12 mouse cellular contexts compared by ENCODE assay signal in the genomic region with DNA sequence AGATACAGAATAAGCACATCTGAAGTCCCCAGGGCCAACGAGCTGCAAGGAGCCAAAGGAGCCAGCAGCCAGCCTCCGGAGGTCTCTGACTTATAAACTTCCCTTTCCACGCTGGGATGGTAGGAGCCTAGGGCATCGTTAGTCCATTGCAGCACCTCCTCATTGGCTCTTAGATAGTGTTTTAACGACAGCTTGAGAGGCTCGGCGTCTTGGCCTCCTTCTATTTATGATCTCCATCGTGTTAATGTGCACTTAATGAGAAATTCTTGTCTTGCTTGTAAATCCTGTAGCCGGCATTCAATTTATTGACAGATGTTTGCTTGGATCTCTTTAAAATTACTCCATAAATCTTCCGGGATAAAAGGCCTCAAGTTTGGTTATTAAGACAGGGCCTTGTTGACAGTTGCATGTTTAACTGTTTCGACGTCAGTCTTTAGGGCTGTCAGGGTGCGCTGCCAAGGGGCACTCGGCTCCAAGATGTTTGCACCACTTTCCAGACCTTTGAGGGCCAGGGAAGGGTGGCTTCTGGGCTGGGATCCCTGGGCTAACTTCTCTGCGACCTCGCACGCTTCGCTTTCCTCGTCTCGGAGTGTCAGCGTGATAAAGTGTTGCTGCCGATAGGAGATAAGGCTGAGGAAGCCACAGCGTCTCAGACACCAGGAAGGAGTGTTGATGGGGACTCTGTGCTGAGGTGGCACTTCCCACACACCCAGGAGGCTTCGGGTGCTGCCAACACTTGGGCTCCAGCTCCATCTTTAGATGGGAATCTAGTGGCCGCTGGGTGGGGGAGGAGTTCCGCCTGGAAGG.
A peak's percentile ranks its signal among the peaks of the same experiment; 100 is the strongest.
DNase-seq lines count a peak whose midpoint lies in the region; ATAC-seq and TF ChIP-seq lines count a peak whose summit lies in the region.
"Had no signal": no experiment of that assay in that cellular context is flagged by ENCODE, and none has a peak within 500 bp of the region (broad histone marks: within the 10 kb centered on the region; RNA-seq: fewer than 3 reads in every experiment).

No protein-coding gene starts in this region.

- peak overlapping the region; percentile 30 for H3K4me2 ChIP-seq in heart, embryonic 11.5 days
- no peak overlapping the region for H3K4me2 ChIP-seq in liver, postnatal 0 days (ENCODE audit: low read depth, low read length)
- no peak overlapping the region for H3K4me2 ChIP-seq in forebrain, embryonic 14.5 days (ENCODE audit: low read length)
- H3K4me2 ChIP-seq: hindbrain, embryonic 12.5 days had no signal

- no peak for TF ChIP-seq CTCF in liver, postnatal 0 days (IDR thresholded peaks at IDR 0.05; ENCODE audit: low read depth)

- TF ChIP-seq EP300 in liver, postnatal 0 days (IDR thresholded peaks at IDR 0.05; ENCODE audit: low read depth) = no peak

- H3K9me3 ChIP-seq in heart, embryonic 11.5 days (replicated peaks; ENCODE audit: control insufficient read depth, low read length) = no peaks in the 10 kb centered on the region
- H3K9me3 ChIP-seq in liver, postnatal 0 days (ENCODE audit: low read length) = no peaks in the 10 kb centered on the region
- no peaks in the 10 kb centered on the region for H3K9me3 ChIP-seq in forebrain, embryonic 14.5 days (replicated peaks; ENCODE audit: control insufficient read depth, low read length)
- H3K9me3 ChIP-seq: hindbrain, embryonic 12.5 days had no signal

- H3K9ac ChIP-seq in heart, embryonic 11.5 days (ENCODE audit: low read depth, low read length) = no peak overlapping the region
- H3K9ac ChIP-seq in liver, postnatal 0 days (replicated peaks) = no peak overlapping the region
- H3K9ac ChIP-seq in forebrain, embryonic 14.5 days (ENCODE audit: low read length) = no peak overlapping the region
- H3K9ac ChIP-seq: hindbrain, embryonic 12.5 days had no signal

- H3K27ac ChIP-seq in heart, embryonic 11.5 days (ENCODE audit: low read depth, low read length) = no peak overlapping the region
- H3K27ac ChIP-seq in liver, postnatal 0 days (ENCODE audit: low read depth) = no peak overlapping the region
- H3K27ac ChIP-seq in forebrain, embryonic 14.5 days (ENCODE audit: low read depth, low read length) = no peak overlapping the region
- H3K27ac ChIP-seq: hindbrain, embryonic 12.5 days had no signal

- H3K4me1 ChIP-seq in heart, embryonic 11.5 days (ENCODE audit: control insufficient read depth, insufficient read depth, low read length) = peaks cover 17% of the 10 kb centered on the region
- H3K4me1 ChIP-seq in liver, postnatal 0 days (ENCODE audit: insufficient read depth) = peaks cover 2% of the 10 kb centered on the region; the same call in 1 of the 2 replicates
- no peaks in the 10 kb centered on the region for H3K4me1 ChIP-seq in forebrain, embryonic 14.5 days (ENCODE audit: control insufficient read depth, insufficient read depth, low read length)

- H3K36me3 ChIP-seq in heart, embryonic 11.5 days (ENCODE audit: control insufficient read depth, insufficient read depth, low read length) = no peaks in the 10 kb centered on the region
- H3K36me3 ChIP-seq in liver, postnatal 0 days (replicated peaks; ENCODE audit: insufficient read depth, low read length) = no peaks in the 10 kb centered on the region
- H3K36me3 ChIP-seq in forebrain, embryonic 14.5 days (ENCODE audit: control insufficient read depth, insufficient read depth, low read length) = no peaks in the 10 kb centered on the region
- H3K36me3 ChIP-seq: hindbrain, embryonic 12.5 days had no signal

- DNase-seq in heart, adult 18-20 months = no peak
- DNase-seq in liver = peak; percentile 41
- DNase-seq in liver, postnatal 0 days = no peak
- peak; percentile 17 to 19 for DNase-seq in kidney, postnatal 4 days
- peak; percentile 8 for DNase-seq in lung, postnatal 14 days
- no peak for DNase-seq in forebrain, embryonic 14.5 days (ENCODE audit: low spot score)
- DNase-seq in urinary bladder, postnatal 10 days (ENCODE audit: low spot score) = no peak
- DNase-seq: midbrain, embryonic 14.5 days; spleen, adult 18-20 months had no signal

- ATAC-seq in heart, embryonic 11.5 days (replicated peaks; ENCODE audit: insufficient number of reproducible peaks, low FRiP score, low TSS enrichment) = peak; percentile 31; the same call in 1 of the 2 replicates
- no peak for ATAC-seq in liver, postnatal 0 days
- ATAC-seq in forebrain, embryonic 14.5 days = no peak

- WGBS in heart, embryonic 11.5 days (ENCODE audit: insufficient replicate concordance) = 30% methylated on average over 26 of the region's 26 CpGs
- WGBS in liver, postnatal 0 days (ENCODE audit: insufficient replicate concordance) = 45% methylated on average over 26 of the region's 26 CpGs
- 79% methylated on average over 26 of the region's 26 CpGs for WGBS in forebrain, embryonic 14.5 days

- no peak overlapping the region for H3K4me3 ChIP-seq in heart, embryonic 11.5 days (ENCODE audit: low read depth, low read length)
- no peak overlapping the region for H3K4me3 ChIP-seq in liver, postnatal 0 days (ENCODE audit: low read depth, low read length)
- no peak overlapping the region for H3K4me3 ChIP-seq in forebrain, embryonic 14.5 days (ENCODE audit: low read depth, low read length)
- H3K4me3 ChIP-seq: erythroblast, embryonic 14.5 days; hindbrain, embryonic 12.5 days had no signal

- H3K27me3 ChIP-seq in heart, embryonic 11.5 days (ENCODE audit: control insufficient read depth, insufficient read depth, low read length) = no peaks in the 10 kb centered on the region
- H3K27me3 ChIP-seq in liver, postnatal 0 days (ENCODE audit: insufficient read depth, low read length) = no peaks in the 10 kb centered on the region
- no peaks in the 10 kb centered on the region for H3K27me3 ChIP-seq in forebrain, embryonic 14.5 days (replicated peaks; ENCODE audit: control insufficient read depth, insufficient read depth, low read length)
- H3K27me3 ChIP-seq: hindbrain, embryonic 12.5 days had no signal

Comparison
In these comparisons a context has a peak if more than half of its experiments do, and no peak if none do; other contexts are left out.
1. DNase-seq: peak in liver (single experiment), kidney, postnatal 4 days (2 of 2) and lung, postnatal 14 days (single experiment); none in heart, adult 18-20 months (0 of 2), liver, postnatal 0 days (single experiment), forebrain, embryonic 14.5 days (single experiment) and urinary bladder, postnatal 10 days (single experiment).